Mouse (Mus musculus) lung, adult 2 months (tissue): ENCODE measurements around the gene Syt16.

Source experiments
- CTCF ChIP-seq: fragments of 200-500 bp; IDR thresholded peaks from 2 replicates; pipeline ENCODE4 v1.5.1; 2011; ENCODE audit warnings: mild to moderate bottlenecking, low read length, control low read depth; ENCODE audit not compliant: insufficient read depth
- POLR2A ChIP-seq: fragments of 200-500 bp; IDR thresholded peaks from 2 replicates; pipeline ENCODE4 v1.6.1; 2011; ENCODE audit warnings: low read depth, mild to moderate bottlenecking, control low read depth, low read length, borderline replicate concordance; ENCODE audit errors: extremely low read depth

DNA sequence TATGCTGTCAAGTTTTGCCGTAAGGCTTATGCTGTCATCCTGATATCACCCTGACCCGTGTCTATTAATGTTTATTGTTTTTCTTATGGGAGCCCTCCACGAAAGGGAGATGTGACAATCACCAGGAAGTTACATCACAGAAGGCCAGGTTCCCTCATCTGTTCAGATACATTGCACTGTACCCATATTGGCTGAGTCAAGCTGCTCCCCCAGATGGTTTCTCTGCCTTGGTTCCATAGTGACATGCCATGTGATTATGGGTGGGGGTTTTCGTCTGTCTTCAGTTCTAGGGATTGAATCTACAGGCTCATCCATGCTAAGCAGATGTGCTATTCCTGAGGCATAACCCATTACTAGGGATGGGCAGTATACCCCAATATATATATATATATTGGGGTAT is 283.9 kb downstream of the Syt16 start:
- TF ChIP-seq CTCF (no peak), POLR2A (no peak)
